Mouse (Mus musculus): ENCODE measurements around the gene B3galnt2. TPM values are rescaled to one million over a fixed set of nuclear protein-coding genes. Genes with fewer than 3 reads are reported as not detected.
"Not testable (repeated sequence)": the region's sequence is repeated elsewhere in the genome, so short reads cannot be mapped to it uniquely, and the experiment has no call there.

Gene B3galnt2
- polyA plus RNA-seq, 1 experiment from 2014 or later: 37.6 TPM

DNA sequence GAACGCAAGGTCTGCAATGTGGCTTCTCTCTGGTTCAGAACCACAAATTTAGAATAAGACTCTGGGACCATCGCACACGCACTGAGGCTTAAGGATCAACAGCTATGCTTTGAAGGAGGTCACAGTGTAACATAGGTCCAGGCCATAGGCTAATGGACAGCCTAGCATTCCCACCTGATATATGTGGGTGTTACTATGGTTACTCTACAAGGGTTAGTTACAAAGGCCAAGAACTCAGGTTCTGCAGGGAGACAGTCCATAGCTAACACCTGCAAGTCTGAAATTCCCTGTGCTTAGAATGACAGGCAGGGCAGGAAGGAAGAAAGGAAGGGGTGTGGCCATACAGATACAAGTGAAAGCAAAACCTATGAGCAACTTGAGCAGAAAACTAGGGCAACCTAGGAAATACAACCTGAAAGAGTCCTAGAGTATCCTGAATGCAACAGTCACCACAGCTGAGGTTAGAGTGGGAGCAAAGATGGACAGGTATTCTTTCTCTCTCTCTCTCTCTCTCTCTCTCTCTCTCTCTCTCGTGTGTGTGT is 57.3 kb downstream of the B3galnt2 start:
- Histone ChIP-seq H3K27ac (no peak overlapping the region), H3K4me2 (no peak overlapping the region), H3K4me3 (no peak overlapping the region), H3K9me3 (no peaks in the 10 kb centered on the region), H3K27me3 (no peaks in the 10 kb centered on the region), H3K4me1 (no peaks in the 10 kb centered on the region), H3K36me3 (peaks cover 51% of the 10 kb centered on the region), H3K9ac (no peak overlapping the region)
- 96% methylated on average over 4 of the region's 4 CpGs for WGBS
- 0 out of 2 replicates have a peak, but pooled peaks have one; percentile 10 for ATAC-seq (ENCODE audit: insufficient number of reproducible peaks, insufficient read depth, low FRiP score, low TSS enrichment, low read depth)

DNA sequence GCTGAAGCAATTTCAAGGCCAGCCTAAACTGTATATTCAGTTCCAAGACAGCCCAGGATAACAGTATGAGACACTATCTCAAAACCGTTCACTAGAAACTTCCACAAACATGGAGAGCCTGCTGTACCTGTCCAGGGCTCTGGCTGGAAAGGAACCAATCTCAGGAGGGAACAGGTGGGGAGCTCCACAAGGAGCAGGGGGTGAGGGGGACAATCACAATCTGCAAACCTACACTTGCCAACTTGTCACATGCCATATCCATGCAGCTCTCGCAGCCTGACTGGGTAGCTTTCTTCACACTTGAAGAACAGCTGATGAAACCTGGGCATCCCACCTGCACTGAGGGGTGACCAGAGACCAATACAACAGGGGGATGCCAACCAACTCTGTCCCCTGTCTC is 59.7 kb downstream of the B3galnt2 start:
- H3K36me3 ChIP-seq: peaks cover 56% of the 10 kb centered on the region

GRCm38 (mm10) chr13:14014540-14014939 is 60.3 kb downstream of the B3galnt2 start:
- no peaks in the 10 kb centered on the region for H3K4me1 ChIP-seq
- ATAC-seq (ENCODE audit: insufficient number of reproducible peaks, insufficient read depth, low FRiP score, low TSS enrichment, low read depth): no peak
- H3K36me3 ChIP-seq: peaks cover 56% of the 10 kb centered on the region
- no peaks in the 10 kb centered on the region for H3K27me3 ChIP-seq
- WGBS: 88% methylated on average over 4 of the region's 4 CpGs
- H3K4me3 ChIP-seq: no peak overlapping the region
- H3K27ac ChIP-seq: no peak overlapping the region
- no peak overlapping the region for H3K9ac ChIP-seq
- H3K9me3 ChIP-seq: no peaks in the 10 kb centered on the region
- H3K4me2 ChIP-seq: no peak overlapping the region

More for the DNA sequence above, 59.7 kb downstream of the B3galnt2 start:
- no peak overlapping the region for H3K9ac ChIP-seq
- no peak for ATAC-seq (ENCODE audit: insufficient number of reproducible peaks, insufficient read depth, low FRiP score, low TSS enrichment, low read depth)
- H3K4me1 ChIP-seq: no peaks in the 10 kb centered on the region
- no peak overlapping the region for H3K4me3 ChIP-seq
- WGBS: 94% methylated on average over 2 of the region's 2 CpGs
- no peak overlapping the region for H3K27ac ChIP-seq
- no peak overlapping the region for H3K4me2 ChIP-seq
- H3K9me3 ChIP-seq: no peaks in the 10 kb centered on the region
- no peaks in the 10 kb centered on the region for H3K27me3 ChIP-seq

DNA sequence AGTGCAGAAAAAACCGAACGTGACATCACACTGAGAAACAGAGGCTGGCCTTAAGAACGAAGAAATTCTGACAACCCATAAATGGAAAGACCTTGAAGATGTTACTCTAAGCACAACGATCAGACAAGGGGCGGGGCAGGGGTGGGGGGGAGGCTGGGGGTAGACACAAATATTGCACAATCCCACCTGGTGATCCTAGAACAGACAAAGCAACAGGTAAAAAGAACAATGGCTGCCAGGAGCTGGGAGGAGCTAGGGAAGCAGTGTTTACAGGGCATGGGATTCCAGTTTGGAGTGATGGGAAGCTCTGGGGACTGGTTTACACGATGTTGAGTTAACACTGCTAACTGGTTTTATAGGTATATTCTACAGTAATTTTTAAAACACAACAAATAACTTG is 61.3 kb downstream of the B3galnt2 start:
- Histone ChIP-seq H3K4me2 (no peak overlapping the region), H3K4me1 (no peaks in the 10 kb centered on the region), H3K36me3 (peaks cover 56% of the 10 kb centered on the region), H3K9ac (no peak overlapping the region), H3K9me3 (no peaks in the 10 kb centered on the region), H3K4me3 (no peak overlapping the region), H3K27ac (no peak overlapping the region), H3K27me3 (no peaks in the 10 kb centered on the region)
- 87% methylated on average over 6 of the region's 6 CpGs for WGBS
- ATAC-seq (ENCODE audit: insufficient number of reproducible peaks, insufficient read depth, low FRiP score, low TSS enrichment, low read depth): no peak

- H3K4me2 ChIP-seq: no peak overlapping the region
- no peaks in the 10 kb centered on the region for H3K27me3 ChIP-seq
- H3K4me1 ChIP-seq: no peaks in the 10 kb centered on the region
- no peak for ATAC-seq (ENCODE audit: insufficient number of reproducible peaks, insufficient read depth, low FRiP score, low TSS enrichment, low read depth)
- H3K9me3 ChIP-seq: no peaks in the 10 kb centered on the region
- H3K27ac ChIP-seq: no peak overlapping the region
- peaks cover 44% of the 10 kb centered on the region for H3K36me3 ChIP-seq
- H3K4me3 ChIP-seq: no peak overlapping the region
- no peak overlapping the region for H3K9ac ChIP-seq
These were observed 64.0 kb downstream of the B3galnt2 start for GRCm38 (mm10) chr13:14018283-14018682.

- Histone ChIP-seq H3K27ac (no peak overlapping the region), H3K9me3 (no peaks in the 10 kb centered on the region), H3K9ac (no peak overlapping the region), H3K4me2 (no peak overlapping the region), H3K27me3 (no peaks in the 10 kb centered on the region), H3K36me3 (peaks cover 41% of the 10 kb centered on the region), H3K4me1 (no peaks in the 10 kb centered on the region), H3K4me3 (no peak overlapping the region)
- 95% methylated on average over 3 of the region's 3 CpGs for WGBS
- no peak for ATAC-seq (ENCODE audit: insufficient number of reproducible peaks, insufficient read depth, low FRiP score, low TSS enrichment, low read depth)
These were observed 64.6 kb downstream of the B3galnt2 start for GRCm38 (mm10) chr13:14018852-14019251.

DNA sequence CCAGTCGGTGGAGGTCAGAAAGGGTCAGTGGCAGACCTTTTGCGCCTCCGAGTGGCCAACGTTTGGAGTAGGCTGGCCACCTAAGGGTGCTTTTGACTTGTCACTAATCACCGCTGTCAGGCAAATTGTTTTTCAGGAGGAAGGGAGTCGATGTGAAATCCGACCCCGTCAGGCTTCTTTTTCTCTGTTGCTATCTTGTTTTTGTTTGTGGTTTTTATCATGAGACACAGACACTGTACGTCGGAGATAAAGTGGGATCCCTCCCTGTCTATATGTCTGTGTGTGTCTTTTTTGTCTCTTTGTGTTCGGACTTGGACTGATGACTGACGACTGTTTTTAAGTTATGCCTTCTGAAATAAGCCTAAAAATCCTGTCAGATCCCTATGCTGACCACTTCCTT is 67.1 kb downstream of the B3galnt2 start:
- ATAC-seq (ENCODE audit: insufficient number of reproducible peaks, insufficient read depth, low FRiP score, low TSS enrichment, low read depth); H3K27me3 ChIP-seq; H3K27ac ChIP-seq; H3K4me1 ChIP-seq; H3K4me2 ChIP-seq; H3K9ac ChIP-seq; H3K9me3 ChIP-seq; H3K4me3 ChIP-seq: not testable (repeated sequence)
- WGBS: 72% methylated on average over 11 of the region's 12 CpGs
- peaks cover 33% of the 10 kb centered on the region for H3K36me3 ChIP-seq

DNA sequence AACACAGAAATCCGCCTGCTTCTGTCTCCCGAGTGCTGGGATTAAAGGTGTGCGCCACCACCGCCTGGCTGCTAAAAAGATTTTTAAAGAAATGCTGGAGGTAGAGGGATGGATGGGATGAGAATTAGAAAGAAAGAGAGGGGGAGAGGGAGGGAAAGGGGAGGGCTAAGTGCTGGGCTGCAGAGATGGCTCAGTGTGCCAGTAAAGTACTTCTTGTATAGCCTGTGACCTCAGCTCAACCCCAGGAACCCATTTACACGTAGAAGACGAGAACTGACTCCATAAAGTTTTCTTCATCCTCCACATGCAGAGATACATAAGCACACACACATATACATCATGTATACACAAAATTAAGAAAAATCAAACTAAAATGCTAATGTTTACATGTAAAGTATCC is 71.3 kb downstream of the B3galnt2 start:
- Histone ChIP-seq H3K4me1 (no peaks in the 10 kb centered on the region), H3K9ac (no peak overlapping the region), H3K27me3 (no peaks in the 10 kb centered on the region), H3K9me3 (no peaks in the 10 kb centered on the region), H3K36me3 (peaks cover 35% of the 10 kb centered on the region), H3K4me3 (no peak overlapping the region), H3K4me2 (no peak overlapping the region), H3K27ac (no peak overlapping the region)
- WGBS: 94% methylated on average over 6 of the region's 6 CpGs
- ATAC-seq (ENCODE audit: insufficient number of reproducible peaks, insufficient read depth, low FRiP score, low TSS enrichment, low read depth): no peak

GRCm38 (mm10) chr13:14026154-14026820 is 72.0 kb downstream of the B3galnt2 start:
- no peak overlapping the region for H3K4me2 ChIP-seq
- H3K9me3 ChIP-seq: no peaks in the 10 kb centered on the region
- H3K4me3 ChIP-seq: no peak overlapping the region
- no peak overlapping the region for H3K9ac ChIP-seq
- H3K27ac ChIP-seq: no peak overlapping the region
- no peaks in the 10 kb centered on the region for H3K27me3 ChIP-seq
- ATAC-seq (ENCODE audit: insufficient number of reproducible peaks, insufficient read depth, low FRiP score, low TSS enrichment, low read depth): no peak
- no peaks in the 10 kb centered on the region for H3K4me1 ChIP-seq
- WGBS: 92% methylated on average over 6 of the region's 6 CpGs
- H3K36me3 ChIP-seq: peaks cover 37% of the 10 kb centered on the region

DNA sequence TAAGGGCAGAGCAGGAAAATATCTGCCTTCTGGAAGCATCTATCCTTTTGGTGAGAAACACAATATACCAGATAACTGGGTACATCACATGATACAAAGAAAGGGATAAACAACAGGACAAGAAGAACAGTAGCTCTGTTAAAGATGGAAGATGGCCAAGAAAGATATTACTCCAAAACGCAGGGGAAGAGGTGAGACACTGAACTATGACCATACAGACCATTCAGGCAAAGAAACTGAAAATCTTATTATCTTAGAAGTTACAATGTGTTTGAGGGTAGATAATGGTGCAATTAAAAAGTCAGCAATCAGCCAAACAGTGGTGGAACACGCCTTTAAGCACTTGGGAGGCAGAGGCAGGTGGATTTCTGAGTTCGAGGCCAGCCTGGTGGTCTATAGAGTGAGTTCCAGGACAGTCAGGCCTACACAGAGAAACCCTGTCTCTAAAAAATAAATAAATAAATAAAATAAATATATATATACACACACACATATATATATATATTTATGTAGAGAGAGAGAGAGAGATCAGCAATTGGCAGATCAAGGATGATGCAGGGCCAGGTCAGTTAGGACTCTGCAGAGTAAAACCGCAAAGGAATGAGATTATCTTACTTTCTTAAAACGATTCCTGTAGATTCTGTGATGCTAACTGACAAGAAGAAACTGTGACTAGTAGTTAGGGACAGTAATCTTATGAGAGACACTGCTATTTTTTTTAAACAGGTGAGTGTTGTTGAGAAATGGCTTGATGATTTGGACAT is 79.2 kb downstream of the B3galnt2 start:
- Histone ChIP-seq H3K27me3 (no peaks in the 10 kb centered on the region), H3K4me2 (no peak overlapping the region), H3K4me1 (peaks cover 4% of the 10 kb centered on the region), H3K27ac (no peak overlapping the region), H3K4me3 (no peak overlapping the region), H3K9ac (no peak overlapping the region), H3K36me3 (peaks cover 14% of the 10 kb centered on the region), H3K9me3 (no peaks in the 10 kb centered on the region)
- ATAC-seq (ENCODE audit: insufficient number of reproducible peaks, insufficient read depth, low FRiP score, low TSS enrichment, low read depth): no peak
- WGBS: 87% methylated on average over 5 of the region's 5 CpGs

DNA sequence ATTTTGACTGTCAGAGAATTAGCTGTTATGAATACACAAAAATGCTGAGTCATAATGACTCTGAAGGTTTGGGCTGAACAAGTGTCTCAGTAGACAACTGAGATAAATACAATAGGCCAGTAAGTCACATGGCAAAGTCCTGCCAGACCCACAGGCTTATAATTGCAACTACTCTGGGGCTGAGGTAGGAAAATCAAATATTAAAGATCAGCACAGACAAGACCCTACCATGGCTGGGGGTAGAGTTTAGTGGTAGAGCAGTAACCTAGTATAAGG is 79.7 kb downstream of the B3galnt2 start:
- H3K27me3 ChIP-seq: no peaks in the 10 kb centered on the region
- H3K4me2 ChIP-seq: no peak overlapping the region
- no peaks in the 10 kb centered on the region for H3K9me3 ChIP-seq
- no peak overlapping the region for H3K9ac ChIP-seq
- no peak for ATAC-seq (ENCODE audit: insufficient number of reproducible peaks, insufficient read depth, low FRiP score, low TSS enrichment, low read depth)
- peaks cover 11% of the 10 kb centered on the region for H3K36me3 ChIP-seq
- peaks cover 8% of the 10 kb centered on the region for H3K4me1 ChIP-seq
- no peak overlapping the region for H3K27ac ChIP-seq
- H3K4me3 ChIP-seq: no peak overlapping the region

GRCm38 (mm10) chr13:14035352-14035751 is 81.1 kb downstream of the B3galnt2 start:
- H3K4me1 ChIP-seq: peaks cover 12% of the 10 kb centered on the region
- not testable (repeated sequence) for H3K36me3 ChIP-seq; H3K27me3 ChIP-seq; ATAC-seq (ENCODE audit: insufficient number of reproducible peaks, insufficient read depth, low FRiP score, low TSS enrichment, low read depth); H3K27ac ChIP-seq; H3K9me3 ChIP-seq; H3K4me2 ChIP-seq; H3K4me3 ChIP-seq; H3K9ac ChIP-seq
- WGBS: 94% methylated on average over 3 of the region's 3 CpGs

All from embryonic facial prominence, embryonic 13.5 days (tissue).